24 mouse cellular contexts compared by ENCODE assay signal in the genomic region with DNA sequence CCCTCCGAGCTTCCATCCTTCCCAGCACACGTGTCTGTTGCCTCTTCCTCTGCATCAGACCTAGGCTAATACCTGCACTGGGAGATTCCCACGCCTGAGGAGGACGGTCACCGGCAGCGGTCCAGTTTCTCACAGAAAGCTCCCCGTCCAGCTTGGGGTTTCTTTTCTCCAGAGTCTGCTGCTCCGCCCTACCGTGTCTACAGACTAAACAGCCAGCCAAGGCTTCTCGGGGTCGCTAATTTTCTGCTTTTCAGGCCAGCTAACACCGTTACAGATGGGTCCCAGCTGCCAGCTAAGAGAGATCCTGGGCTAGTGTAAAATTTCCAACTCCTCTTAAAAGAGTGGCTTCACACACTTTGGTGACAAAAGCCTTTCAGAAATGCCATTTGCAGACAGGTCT. TPM values are rescaled to one million over a fixed set of nuclear protein-coding genes. Genes with fewer than 3 reads are reported as not detected.
DNase-seq lines count a peak whose midpoint lies in the region; ATAC-seq and TF ChIP-seq lines count a peak whose summit lies in the region.
"Had no signal": no experiment of that assay in that cellular context is flagged by ENCODE, and none has a peak within 500 bp of the region (broad histone marks: within the 10 kb centered on the region; RNA-seq: fewer than 3 reads in every experiment).

No protein-coding gene starts in this region.

- peak overlapping the region; percentile 9; the same call in 1 of the 2 replicates for H3K4me2 ChIP-seq in limb, embryonic 12.5 days
- H3K4me2 ChIP-seq in embryonic facial prominence, embryonic 11.5 days (ENCODE audit: low read depth, low read length): no peak overlapping the region
- no peak overlapping the region for H3K4me2 ChIP-seq in limb, embryonic 14.5 days (replicated peaks; ENCODE audit: low read depth, low read length, severe bottlenecking)
- H3K4me2 ChIP-seq: forebrain, embryonic 13.5 days; heart, embryonic 11.5 days; hindbrain, embryonic 12.5 days had no signal

- no peak overlapping the region for H3K9ac ChIP-seq in limb, embryonic 12.5 days (replicated peaks)
- no peak overlapping the region for H3K9ac ChIP-seq in embryonic facial prominence, embryonic 11.5 days (replicated peaks; ENCODE audit: low read length)
- no peak overlapping the region for H3K9ac ChIP-seq in limb, embryonic 14.5 days (ENCODE audit: low read depth, low read length, severe bottlenecking)
- H3K9ac ChIP-seq: forebrain, embryonic 13.5 days; hindbrain, embryonic 12.5 days; liver, embryonic 14.5 days had no signal

- TF ChIP-seq POLR2A in limb, embryonic 14.5 days (IDR thresholded peaks at IDR 0.05; ENCODE audit: borderline replicate concordance, extremely low read depth, insufficient read depth, insufficient read length): no peak

- no peak for ATAC-seq in limb, embryonic 12.5 days (ENCODE audit: insufficient number of reproducible peaks, insufficient read depth, low FRiP score, low TSS enrichment, low read depth)
- no peak for ATAC-seq in embryonic facial prominence, embryonic 11.5 days (replicated peaks; ENCODE audit: insufficient number of reproducible peaks, low FRiP score, low TSS enrichment, low read depth)
- no peak for ATAC-seq in limb, embryonic 14.5 days (ENCODE audit: low FRiP score, low read depth)
- no peak for ATAC-seq in megakaryocyte-erythroid progenitor cell, adult 5-6 weeks (replicated peaks; ENCODE audit: low FRiP score, low TSS enrichment, poor library complexity, severe bottlenecking)
- ATAC-seq: forebrain, embryonic 13.5 days; midbrain, embryonic 16.5 days had no signal

- 0 out of 2 replicates have a peak overlapping the region, but pooled peaks have one; percentile 1 for H3K4me3 ChIP-seq in limb, embryonic 12.5 days (replicated peaks)
- H3K4me3 ChIP-seq in limb, embryonic 10.5 days: no peak overlapping the region
- no peak overlapping the region for H3K4me3 ChIP-seq in embryonic facial prominence, embryonic 11.5 days (ENCODE audit: low read depth, low read length)
- H3K4me3 ChIP-seq in limb, embryonic 14.5 days (replicated peaks; ENCODE audit: low read length): 0 out of 2 replicates have a peak overlapping the region, but pooled peaks have one; percentile 4
- H3K4me3 ChIP-seq: forebrain, embryonic 13.5 days; hindbrain, embryonic 12.5 days had no signal

- WGBS in limb, embryonic 12.5 days: 44% methylated on average over 12 of the region's 12 CpGs
- 62% methylated on average over 12 of the region's 12 CpGs for WGBS in limb, embryonic 10.5 days
- 50% methylated on average over 12 of the region's 12 CpGs for WGBS in embryonic facial prominence, embryonic 11.5 days
- WGBS in limb, embryonic 14.5 days: 44% methylated on average over 12 of the region's 12 CpGs

- H3K4me1 ChIP-seq in limb, embryonic 12.5 days (replicated peaks): peaks cover 14% of the 10 kb centered on the region
- peaks cover 36% of the 10 kb centered on the region for H3K4me1 ChIP-seq in limb, embryonic 10.5 days
- H3K4me1 ChIP-seq in embryonic facial prominence, embryonic 11.5 days (ENCODE audit: control insufficient read depth, insufficient read depth, low read length): no peaks in the 10 kb centered on the region
- H3K4me1 ChIP-seq in limb, embryonic 14.5 days (ENCODE audit: control insufficient read depth, insufficient read depth, low read length): peaks cover under 1% of the 10 kb centered on the region; the same call in 1 of the 2 replicates
- H3K4me1 ChIP-seq: forebrain, embryonic 13.5 days had no signal

- peaks cover 32% of the 10 kb centered on the region for H3K27me3 ChIP-seq in limb, embryonic 12.5 days
- H3K27me3 ChIP-seq in limb, embryonic 10.5 days (ENCODE audit: low read depth, poor library complexity, severe bottlenecking): peaks cover 11% of the 10 kb centered on the region
- H3K27me3 ChIP-seq in embryonic facial prominence, embryonic 11.5 days (ENCODE audit: control insufficient read depth, insufficient read depth, low read length): no peaks in the 10 kb centered on the region
- no peaks in the 10 kb centered on the region; the same call in 1 of the 2 replicates for H3K27me3 ChIP-seq in limb, embryonic 14.5 days (ENCODE audit: control insufficient read depth, insufficient read depth, low read length)
- H3K27me3 ChIP-seq: forebrain, embryonic 13.5 days had no signal

- H3K9me3 ChIP-seq in limb, embryonic 12.5 days: no peaks in the 10 kb centered on the region
- H3K9me3 ChIP-seq in limb, embryonic 10.5 days (replicated peaks): no peaks in the 10 kb centered on the region
- H3K9me3 ChIP-seq in embryonic facial prominence, embryonic 11.5 days (replicated peaks; ENCODE audit: control insufficient read depth, low read length): no peaks in the 10 kb centered on the region
- H3K9me3 ChIP-seq in limb, embryonic 14.5 days (ENCODE audit: control insufficient read depth, low read length): no peaks in the 10 kb centered on the region
- H3K9me3 ChIP-seq: forebrain, embryonic 13.5 days; hindbrain, embryonic 12.5 days had no signal

- H3K36me3 ChIP-seq in limb, embryonic 12.5 days: no peaks in the 10 kb centered on the region
- H3K36me3 ChIP-seq in limb, embryonic 10.5 days: no peaks in the 10 kb centered on the region
- no peaks in the 10 kb centered on the region for H3K36me3 ChIP-seq in embryonic facial prominence, embryonic 11.5 days (replicated peaks; ENCODE audit: control insufficient read depth, insufficient read depth, low read depth, low read length)
- no peaks in the 10 kb centered on the region for H3K36me3 ChIP-seq in limb, embryonic 14.5 days (ENCODE audit: control insufficient read depth, insufficient read depth, low read length)
- H3K36me3 ChIP-seq: hindbrain, embryonic 12.5 days had no signal

- DNase-seq in gastrocnemius, postnatal 10 days: peak; percentile 24
- no peak for DNase-seq in gastrocnemius, postnatal 25 days
- no peak for DNase-seq in limb, embryonic 10.5 days (ENCODE audit: low spot score)
- peak; percentile 54 for DNase-seq in embryonic facial prominence, embryonic 11.5 days (ENCODE audit: low spot score)
- DNase-seq in limb, embryonic 14.5 days (ENCODE audit: low spot score): peak; percentile 22
- DNase-seq in cerebellum, postnatal 36 days: no peak
- DNase-seq: B cell, adult 2 months; cerebellum, adult 2 months; kidney, adult 2 months; left cerebral cortex, postnatal 4 days; thymus, postnatal 14 days had no signal

- no peak overlapping the region for H3K27ac ChIP-seq in limb, embryonic 12.5 days
- no peak overlapping the region for H3K27ac ChIP-seq in limb, embryonic 10.5 days
- H3K27ac ChIP-seq in embryonic facial prominence, embryonic 11.5 days (replicated peaks; ENCODE audit: low read depth, low read length): no peak overlapping the region
- H3K27ac ChIP-seq in limb, embryonic 14.5 days (replicated peaks; ENCODE audit: low read depth, low read length): no peak overlapping the region
- H3K27ac ChIP-seq: forebrain, embryonic 13.5 days; hindbrain, embryonic 12.5 days; liver, embryonic 14.5 days had no signal

RNA-seq across cellular contexts. Expression of a gene that starts 0.8 kb away (rescaled TPM):
- 1 to 10 TPM; 8.4 to 8.8 TPM for total RNA-seq in gastrocnemius, postnatal 10 days (2021)
- 1 to 10 TPM; 2.1 to 2.3 TPM for total RNA-seq in gastrocnemius, postnatal 25 days (2021)
- polyA plus RNA-seq in limb, embryonic 12.5 days (2016; fragmentation: Nextera tagmentation; extraction: Ambion mirVana): 13.3 and 14.2 TPM in 2 replicates
- polyA plus RNA-seq in limb, embryonic 10.5 days (2016; fragmentation: Nextera tagmentation; extraction: Ambion mirVana): 8.4 and 15.1 TPM in 2 replicates
- polyA plus RNA-seq in embryonic facial prominence, embryonic 11.5 days (2014; fragmentation: Nextera tagmentation; extraction: Ambion mirVana): 7.3 and 10.5 TPM in 2 replicates
- 9.0 and 12.2 TPM in 2 replicates for polyA plus RNA-seq in limb, embryonic 14.5 days (2012; rRNA removed)
- 16.8 and 24.4 TPM in 2 replicates for polyA plus RNA-seq in limb, embryonic 14.5 days (2014; fragmentation: Nextera tagmentation; extraction: Ambion mirVana)
- not detected in 2 replicates for total RNA-seq in megakaryocyte-erythroid progenitor cell, adult 5-6 weeks (2014; fragmentation: Nextera tagmentation)
- not detected in 2 replicates for total RNA-seq in megakaryocyte-erythroid progenitor cell, adult 5-6 weeks (2017)
- total RNA-seq: common myeloid progenitor, adult 5-6 weeks; heart, postnatal 10 days; left cerebral cortex, adult 18-20 months; left cerebral cortex, postnatal 4 days; neutrophil, adult 5-6 weeks had no signal
- polyA plus RNA-seq: cerebellum, adult 2 months; forebrain, embryonic 13.5 days; frontal cortex, adult 2 months; gonadal fat pad, adult 2 months had no signal

RNA-seq across cellular contexts. Expression of a gene that starts 7.8 kb away (rescaled TPM):
- total RNA-seq in gastrocnemius, postnatal 10 days (2021): 100 to 1,000 TPM; 106 to 128 TPM
- total RNA-seq in gastrocnemius, postnatal 25 days (2021): 100 to 1,000 TPM in 1 of 2 experiments, 10 to 100 TPM in 1; 98.7 to 107 TPM
- polyA plus RNA-seq in limb, embryonic 12.5 days (2016; fragmentation: Nextera tagmentation; extraction: Ambion mirVana): 0.70 and 0.90 TPM in 2 replicates
- 0.19 TPM in 1 of 2 replicates, not detected in the other for polyA plus RNA-seq in limb, embryonic 10.5 days (2016; fragmentation: Nextera tagmentation; extraction: Ambion mirVana)
- polyA plus RNA-seq in embryonic facial prominence, embryonic 11.5 days (2014; fragmentation: Nextera tagmentation; extraction: Ambion mirVana): 0.17 TPM in 2 replicates
- 3.1 and 4.1 TPM in 2 replicates for polyA plus RNA-seq in limb, embryonic 14.5 days (2012; rRNA removed)
- 4.8 and 6.7 TPM in 2 replicates for polyA plus RNA-seq in limb, embryonic 14.5 days (2014; fragmentation: Nextera tagmentation; extraction: Ambion mirVana)
- total RNA-seq in megakaryocyte-erythroid progenitor cell, adult 5-6 weeks (2014; fragmentation: Nextera tagmentation): not detected in 2 replicates
- not detected in 2 replicates for total RNA-seq in megakaryocyte-erythroid progenitor cell, adult 5-6 weeks (2017)
- total RNA-seq: common myeloid progenitor, adult 5-6 weeks; heart, postnatal 10 days; left cerebral cortex, adult 18-20 months; left cerebral cortex, postnatal 4 days; neutrophil, adult 5-6 weeks had no signal
- polyA plus RNA-seq: cerebellum, adult 2 months; forebrain, embryonic 13.5 days; frontal cortex, adult 2 months; gonadal fat pad, adult 2 months; heart, embryonic 11.5 days; hindbrain, embryonic 12.5 days; liver, embryonic 14.5 days; midbrain, embryonic 16.5 days had no signal

Comparison
In these comparisons a context has a peak if more than half of its experiments do, and no peak if none do; other contexts are left out.
1. DNase-seq: peak in gastrocnemius, postnatal 10 days (single experiment), embryonic facial prominence, embryonic 11.5 days (single experiment) and limb, embryonic 14.5 days (single experiment); none in gastrocnemius, postnatal 25 days (single experiment), limb, embryonic 10.5 days (single experiment) and cerebellum, postnatal 36 days (0 of 2).
2. H3K4me3 ChIP-seq: peak in limb, embryonic 12.5 days (single experiment) and limb, embryonic 14.5 days (single experiment); none in limb, embryonic 10.5 days (single experiment) and embryonic facial prominence, embryonic 11.5 days (single experiment).